Mouse (Mus musculus): Measurements from ENCODE around the gene Dpp6.

Gene Dpp6

DNA sequence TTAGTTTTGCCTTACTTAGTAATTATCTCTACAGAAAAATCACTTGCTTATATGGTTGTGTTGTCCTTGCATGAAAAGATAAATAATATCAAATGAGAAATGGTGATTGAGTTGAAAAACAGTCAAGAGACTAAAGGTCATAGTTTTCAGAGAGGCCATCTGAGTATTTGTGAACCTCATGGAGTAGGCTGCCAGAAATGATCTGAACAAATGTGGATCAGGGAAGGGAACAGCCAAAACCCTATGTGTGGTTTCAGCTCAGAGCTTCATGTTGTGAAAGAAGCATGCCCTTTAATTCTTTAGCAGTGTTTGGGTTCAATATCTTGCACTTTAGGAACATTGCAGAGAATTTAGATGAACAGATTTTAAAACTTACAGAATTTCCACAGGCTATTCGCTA, 458.9 kb downstream of the Dpp6 start:
- DNase-seq (ENCODE audit: low spot score in 2 of 2): no peak

DNA sequence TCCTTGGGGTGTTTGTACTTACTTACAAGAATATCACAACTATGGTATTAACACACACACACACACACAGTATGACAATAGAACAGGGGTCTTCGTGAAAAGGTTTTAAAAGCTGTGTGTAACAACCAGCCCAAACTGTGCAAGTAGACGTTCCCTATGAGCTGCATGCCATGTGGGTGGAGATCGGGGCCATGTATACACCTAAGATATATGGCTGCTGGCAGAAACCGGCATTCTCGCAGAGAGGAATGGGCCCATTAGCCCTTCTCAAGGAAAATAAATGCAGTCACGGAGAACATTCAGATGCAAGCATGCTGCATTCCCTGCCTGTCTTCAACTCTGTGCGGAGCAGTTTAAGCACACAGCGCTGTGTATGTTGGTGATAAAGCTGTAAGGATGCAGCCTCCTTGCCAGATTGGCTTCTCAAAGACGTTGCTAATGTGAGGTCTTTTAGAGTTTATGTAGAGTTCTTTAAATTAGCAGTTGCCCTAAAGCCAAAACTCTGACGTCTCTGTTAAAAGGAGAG, 461.2 kb downstream of the Dpp6 start:
- DNase-seq (ENCODE audit: low spot score in 2 of 2): no peak

DNA sequence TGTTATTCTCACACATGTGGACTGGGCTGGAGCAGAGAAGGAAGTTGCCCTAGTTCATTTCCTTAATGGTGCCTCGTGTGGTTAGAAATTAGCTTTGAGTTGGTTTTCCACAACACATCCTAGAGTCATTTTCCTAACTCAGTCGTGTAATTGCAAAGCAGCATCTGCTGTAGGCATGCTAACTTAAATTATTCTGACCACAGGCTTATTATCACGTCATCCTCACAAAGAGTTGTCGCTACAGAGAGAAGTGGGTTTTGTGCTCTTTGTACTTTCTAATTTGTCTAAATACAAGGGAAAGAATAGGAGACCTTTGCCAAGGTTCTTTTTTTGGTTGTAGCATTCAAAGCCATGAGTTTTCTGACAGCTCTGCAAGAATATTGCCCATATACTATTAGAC, 469.9 kb downstream of the Dpp6 start:
- DNase-seq (ENCODE audit: low spot score in 2 of 2): no peak

DNA sequence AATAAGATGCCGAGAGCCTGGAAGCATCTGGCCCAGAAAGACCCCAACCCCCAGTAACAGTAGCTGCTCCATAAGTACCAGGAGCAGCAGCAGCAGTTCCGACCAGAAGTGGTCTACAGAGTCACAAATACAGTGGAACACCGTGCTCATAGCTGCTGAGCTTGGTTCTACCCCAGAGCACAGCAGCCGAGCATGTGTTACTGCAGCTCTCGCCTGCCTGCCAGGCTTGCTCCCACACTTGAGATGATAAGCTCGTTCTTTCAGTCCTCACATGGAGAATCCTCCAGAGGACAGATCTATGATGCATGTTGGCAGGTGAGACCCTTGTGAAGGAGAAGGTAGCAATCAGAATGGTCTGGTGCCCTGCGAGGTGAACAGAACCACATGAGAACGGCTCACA, 474.4 kb downstream of the Dpp6 start:
- DNase-seq (ENCODE audit: low spot score in 2 of 2): no peak

DNA sequence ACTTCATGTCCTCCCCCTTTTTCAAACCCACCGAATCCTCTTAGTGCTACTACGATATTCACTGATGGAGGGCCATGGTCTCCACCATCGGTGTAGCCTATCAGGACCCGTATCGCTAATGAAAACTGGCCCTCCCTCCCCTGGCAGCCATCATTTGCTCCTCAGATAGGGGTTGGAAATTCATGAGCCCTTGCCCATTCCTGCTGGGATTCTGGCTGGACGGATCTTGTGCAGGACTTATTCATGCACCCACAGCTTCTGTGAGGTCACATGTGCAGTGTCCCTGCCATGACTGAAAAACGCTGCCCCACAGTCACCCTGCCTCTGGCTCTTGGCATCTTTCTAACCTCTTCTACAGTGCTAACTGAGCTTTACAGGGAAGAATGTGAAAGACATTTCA, 475.2 kb downstream of the Dpp6 start:
- no peak for DNase-seq (ENCODE audit: low spot score in 2 of 2)

DNA sequence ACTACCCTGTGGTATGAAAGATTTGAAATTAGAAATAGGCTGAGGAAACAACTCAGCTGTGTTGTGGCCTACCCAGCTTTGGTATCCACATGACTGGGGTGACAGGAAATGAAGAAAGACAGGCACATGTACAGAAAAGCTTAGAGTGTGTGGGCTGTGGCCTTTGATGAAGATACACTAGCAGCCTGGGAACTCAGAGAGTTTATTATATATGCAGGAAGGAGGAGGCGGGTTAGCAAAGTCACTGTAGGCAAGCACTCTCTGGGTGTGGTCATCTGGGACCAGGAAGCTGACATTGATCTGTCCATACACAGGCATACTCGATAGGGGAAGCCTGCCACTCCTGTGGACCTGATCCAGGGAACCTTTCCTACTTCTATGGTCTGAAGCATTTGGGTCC, 487.1 kb downstream of the Dpp6 start:
- no peak for DNase-seq (ENCODE audit: low spot score in 2 of 2)

DNA sequence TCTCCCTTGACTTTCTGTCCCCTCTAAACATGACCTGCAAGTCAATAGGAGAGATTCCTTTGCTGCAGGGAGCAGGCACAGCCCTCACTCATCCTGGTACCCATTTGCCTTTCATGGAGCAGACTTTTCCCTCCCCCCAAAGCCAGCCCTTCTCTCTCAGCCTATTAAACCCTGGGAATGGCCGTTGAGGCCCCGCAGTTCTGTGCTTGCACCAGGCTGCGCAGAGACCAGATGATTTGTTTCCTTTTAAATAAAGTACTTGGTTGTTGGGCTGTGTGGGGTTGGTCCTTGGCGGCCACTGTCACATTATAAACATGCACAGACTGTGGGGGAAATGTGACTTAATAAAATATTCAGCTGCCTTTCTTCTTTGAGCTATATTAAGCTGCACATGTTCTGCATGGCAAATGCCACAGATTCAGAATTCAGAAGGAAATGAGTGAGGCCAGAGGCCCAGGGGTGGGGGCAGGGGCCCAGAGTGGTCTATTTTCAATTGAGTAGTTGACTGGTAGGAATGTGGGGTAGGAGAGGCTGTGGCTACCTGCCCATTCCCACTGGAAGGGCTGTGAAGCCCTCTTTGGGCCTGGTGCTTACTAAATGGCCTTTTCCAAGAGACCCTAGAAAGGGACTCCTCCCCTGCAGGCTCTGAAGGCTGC, 489.6 kb downstream of the Dpp6 start:
- DNase-seq (ENCODE audit: low spot score in 2 of 2): no peak

DNA sequence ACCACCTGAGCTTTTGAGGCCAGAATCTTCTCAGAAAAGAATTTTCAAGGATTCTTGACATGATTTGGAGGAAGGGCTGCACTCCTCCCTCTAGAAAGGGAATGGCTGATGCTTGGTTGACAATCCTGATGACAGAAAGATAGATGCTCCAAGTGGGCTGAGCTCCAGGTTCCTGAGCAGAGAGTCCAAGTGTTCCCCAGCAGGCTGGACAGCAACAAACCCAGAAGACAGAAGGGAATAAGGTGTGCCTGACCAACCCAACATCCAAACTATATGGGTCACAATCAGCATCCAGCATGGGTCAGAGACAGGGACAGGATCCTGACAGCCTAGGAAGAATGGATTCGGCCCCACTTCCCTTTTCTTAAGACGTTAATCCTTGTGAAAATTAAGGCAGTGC, 493.2 kb downstream of the Dpp6 start:
- no peak for DNase-seq (ENCODE audit: low spot score in 2 of 2)

DNA sequence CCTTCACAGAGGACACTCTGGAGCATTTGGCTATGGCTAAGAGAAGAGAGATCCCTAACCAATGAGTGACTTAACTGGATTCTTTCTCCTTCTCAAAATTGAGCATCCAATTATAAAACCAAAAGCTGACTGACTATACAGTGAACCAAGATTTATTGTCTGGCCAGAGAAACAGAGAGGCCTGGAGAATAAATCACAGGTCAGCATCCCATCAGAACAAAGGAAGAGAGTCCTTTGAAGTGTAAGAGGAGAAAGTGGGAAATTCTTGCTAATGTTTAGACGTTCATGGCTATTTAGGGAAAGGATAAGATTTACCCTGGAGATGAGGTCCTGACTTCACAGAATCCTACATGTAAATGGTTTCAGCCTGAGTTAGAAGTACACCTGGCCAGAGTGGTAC, 499.7 kb downstream of the Dpp6 start:
- no peak for DNase-seq (ENCODE audit: low spot score in 2 of 2)

DNA sequence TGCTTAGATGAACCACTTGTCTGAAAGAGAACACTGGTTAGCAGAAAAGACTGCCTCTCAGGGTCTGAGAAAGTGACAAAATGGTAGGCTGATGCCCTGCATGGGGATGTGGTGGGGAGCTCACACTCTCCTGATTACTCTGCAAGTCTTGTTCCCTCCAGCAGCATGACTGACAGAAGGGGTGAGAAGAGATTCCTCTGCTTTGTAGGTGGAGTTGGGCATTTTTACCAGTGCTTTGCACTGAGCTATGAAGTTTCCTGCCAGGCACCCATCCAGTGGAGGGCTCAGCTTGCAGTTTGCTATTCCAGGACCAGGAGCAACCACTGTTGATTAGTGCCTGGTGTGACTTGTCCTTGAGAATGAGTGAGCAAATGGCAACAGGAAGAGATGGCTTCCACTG, 500.3 kb downstream of the Dpp6 start:
- DNase-seq (ENCODE audit: low spot score in 2 of 2): no peak

DNA sequence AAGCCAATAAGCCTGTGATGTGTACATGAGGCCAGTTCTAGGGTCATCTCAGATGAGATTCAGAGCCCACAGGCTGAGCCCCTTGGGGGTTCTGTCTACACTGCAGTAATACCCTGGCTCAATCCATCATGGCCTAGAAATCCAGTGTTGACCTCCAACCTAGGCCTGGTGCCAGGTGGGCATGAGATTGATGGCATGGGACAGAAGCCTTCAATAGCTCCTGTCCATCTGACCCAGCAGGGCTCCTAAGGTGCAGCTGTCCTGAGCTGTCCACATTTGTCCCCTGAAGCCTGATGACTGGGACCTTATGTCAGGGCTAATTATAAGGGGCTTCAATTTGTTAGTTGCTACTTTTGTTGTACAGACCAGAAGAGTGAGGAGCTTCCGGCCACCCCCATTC, 500.8 kb downstream of the Dpp6 start:
- no peak for DNase-seq (ENCODE audit: low spot score in 2 of 2)

DNA sequence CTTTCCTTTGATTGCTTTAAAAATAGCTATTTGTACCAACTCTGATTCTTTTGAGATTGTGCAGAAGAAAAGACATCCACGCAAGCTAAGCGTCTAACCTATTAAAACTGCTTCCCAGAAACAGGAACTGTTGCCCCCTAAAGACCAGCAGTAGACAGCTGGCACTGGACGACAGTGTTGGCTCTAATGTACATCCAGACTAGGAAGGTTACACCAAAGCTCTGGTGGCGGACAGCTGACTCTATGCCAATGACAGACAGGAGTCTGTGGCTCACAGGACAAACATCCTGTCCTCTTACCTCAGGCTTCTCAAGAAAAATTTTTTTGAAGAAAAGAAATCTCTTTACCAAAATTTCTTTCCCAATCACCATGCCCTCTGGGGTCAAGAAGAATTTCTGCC, 502.7 kb downstream of the Dpp6 start:
- no peak for DNase-seq (ENCODE audit: low spot score in 2 of 2)

DNA sequence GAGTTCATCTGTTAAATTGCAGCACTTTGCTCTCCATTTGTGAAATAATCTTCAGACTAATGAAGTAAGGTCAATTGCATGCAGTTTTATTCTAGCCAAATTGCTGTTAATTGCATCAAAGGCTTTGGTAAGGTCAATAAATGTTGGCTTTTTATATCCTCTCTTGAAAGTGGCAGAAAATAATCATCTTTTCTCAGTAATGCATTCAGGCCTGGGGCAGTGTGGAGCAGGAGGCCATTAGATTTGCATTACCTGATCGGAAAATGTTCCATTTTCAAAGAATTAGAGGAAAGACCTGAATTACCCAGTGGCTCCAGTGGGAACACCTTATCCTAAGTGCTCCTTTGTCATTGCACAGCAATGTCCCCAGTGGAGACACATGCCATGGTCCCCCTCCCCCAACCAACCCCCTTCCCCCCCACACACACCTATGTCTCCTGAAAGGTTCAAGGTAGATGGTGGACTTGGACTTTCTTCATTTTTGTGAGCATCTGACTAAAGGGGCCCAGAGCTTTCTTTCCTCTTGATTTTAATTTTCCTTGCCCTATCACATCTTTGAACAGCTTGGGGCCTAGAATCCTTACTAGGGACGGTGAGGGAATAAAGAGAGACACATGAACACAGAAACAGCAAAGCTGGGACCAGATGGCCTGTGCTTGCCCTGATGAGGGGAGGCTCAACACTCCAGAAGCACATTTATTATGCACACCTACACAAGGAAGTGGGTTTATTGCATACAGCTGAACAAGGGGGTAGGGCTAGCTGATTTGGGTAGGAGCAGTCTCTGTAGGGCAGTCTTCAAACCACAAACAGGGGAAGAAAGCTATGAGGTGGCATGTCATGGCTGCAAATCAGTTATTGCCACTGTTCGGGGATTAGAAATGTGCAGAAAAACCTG, 506.1 kb downstream of the Dpp6 start:
- no peak for DNase-seq (ENCODE audit: low spot score in 2 of 2)

DNA sequence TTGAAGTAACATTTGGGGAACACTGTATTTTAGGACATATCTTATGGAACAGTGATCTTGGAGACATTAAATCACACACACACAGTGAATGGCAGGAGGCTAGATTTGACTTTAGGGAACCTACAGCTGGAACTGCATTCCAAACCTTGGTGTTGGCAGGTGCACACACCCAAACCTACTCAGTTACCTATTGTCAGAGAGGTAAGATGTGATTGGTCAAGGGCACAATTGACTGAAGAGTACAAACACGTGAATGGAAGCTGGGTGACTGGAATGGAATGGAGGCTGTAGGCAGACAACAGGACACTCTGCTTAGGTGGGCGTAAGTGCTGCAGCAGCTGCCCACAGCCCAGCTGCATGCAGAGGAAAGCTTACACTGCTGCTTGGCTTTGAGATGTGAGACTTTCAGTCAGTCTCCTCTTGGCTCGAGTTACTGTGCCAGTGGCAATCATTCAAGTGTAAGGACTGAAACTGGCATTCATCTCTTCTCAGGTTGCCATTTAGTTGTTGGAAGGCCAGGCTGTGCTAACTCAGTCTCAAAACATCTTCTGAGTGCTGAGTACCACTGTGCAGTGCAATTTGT, 507.4 kb downstream of the Dpp6 start:
- DNase-seq (ENCODE audit: low spot score in 2 of 2): no peak

DNA sequence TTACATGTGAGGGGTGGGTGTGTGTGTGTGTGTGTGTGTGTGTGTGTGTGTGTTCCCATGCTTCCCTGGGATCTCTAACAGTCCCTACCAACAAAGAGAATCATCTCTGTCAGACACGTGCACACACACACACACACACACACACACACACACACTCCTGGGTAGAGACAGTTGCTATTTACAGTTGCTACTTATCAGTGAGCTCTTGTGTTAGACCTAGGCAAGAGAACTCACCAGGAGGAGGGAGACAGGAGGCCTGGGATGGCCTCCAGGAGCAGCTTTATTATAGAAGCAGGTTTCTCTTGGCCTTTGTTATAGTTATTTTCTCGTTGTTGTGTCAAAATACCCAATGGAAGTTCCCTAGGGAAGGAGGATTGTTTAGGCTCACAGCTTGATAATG, 519.7 kb downstream of the Dpp6 start:
- DNase-seq (ENCODE audit: low spot score in 2 of 2): no peak

DNA sequence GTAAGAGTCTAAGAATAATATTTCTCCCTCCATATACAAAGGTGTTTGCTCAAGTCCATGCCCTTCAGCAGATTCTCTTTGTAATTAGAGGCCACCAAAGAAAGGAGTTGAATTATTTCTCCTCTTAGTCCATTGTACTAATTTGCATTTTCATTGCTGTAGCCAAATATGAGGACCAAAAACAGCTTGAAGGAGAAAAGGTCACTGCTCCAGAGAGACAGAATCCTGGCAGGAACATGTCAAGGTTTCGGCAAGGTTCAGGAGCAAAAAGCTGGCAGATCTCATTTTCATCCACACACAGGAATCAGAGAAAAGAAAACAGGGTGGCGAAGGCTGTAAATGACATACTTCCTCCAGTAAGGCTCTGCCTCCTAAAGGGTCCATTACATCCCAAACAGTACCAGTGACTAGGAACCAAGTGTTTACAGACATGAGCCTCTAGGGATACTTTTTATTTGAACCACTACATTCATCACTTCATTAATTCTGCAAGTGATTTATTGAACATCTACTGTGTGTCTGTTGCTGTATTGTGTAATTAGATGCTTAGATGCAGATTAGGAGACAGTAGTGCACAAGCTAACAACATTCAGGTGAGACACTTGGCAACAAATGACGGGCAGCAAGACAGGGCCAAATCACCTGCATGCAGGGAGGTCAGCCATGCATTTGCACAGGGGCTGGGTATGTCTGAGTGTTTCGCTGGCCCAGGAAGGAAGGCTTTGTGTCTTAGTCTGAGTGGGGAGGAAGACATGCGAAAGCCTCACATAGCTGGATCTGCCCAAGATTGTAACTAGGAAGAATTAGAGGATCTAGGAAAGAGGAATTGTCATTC, 522.4 kb downstream of the Dpp6 start:
- no peak for DNase-seq (ENCODE audit: low spot score in 2 of 2)

DNA sequence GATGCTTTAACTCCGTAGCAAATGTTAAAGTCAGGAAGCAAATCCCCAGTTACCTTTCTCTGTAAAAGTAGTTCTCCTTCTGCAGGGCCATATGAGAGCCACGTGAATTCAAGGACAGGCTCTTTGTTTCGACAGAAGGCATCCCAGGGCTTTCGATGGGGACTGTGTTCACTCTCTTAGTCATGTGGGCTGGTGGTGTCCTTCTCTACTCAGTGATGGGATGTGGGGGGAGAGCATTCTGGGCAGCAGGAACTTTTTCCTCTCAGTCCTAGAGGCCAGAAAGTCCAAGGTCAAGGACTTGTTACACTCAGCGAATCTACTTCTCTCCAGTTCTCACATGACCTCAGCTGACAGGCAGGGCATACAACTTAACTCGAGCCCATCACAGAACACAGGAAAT, 525.3 kb downstream of the Dpp6 start:
- DNase-seq (ENCODE audit: low spot score in 2 of 2): no peak

DNA sequence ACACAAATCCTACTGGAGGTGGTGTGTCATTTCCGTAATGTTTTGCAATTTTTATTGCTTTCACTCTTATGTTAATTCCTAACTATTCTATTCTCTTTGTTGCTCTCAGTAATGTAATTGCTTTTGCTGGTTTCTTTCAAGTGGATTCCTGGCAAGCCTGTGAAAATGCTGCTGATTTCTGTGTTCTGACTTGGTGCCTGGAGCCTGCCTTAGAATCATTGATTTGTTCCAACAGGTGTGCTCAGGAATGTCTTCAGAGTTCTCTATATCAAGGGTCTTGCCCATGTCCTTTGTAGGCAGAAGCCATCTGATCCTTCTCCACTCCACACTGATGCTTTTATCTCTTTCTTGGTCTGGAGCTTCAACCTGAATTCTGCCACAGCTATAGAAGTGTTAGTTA, 526.6 kb downstream of the Dpp6 start:
- no peak for DNase-seq (ENCODE audit: low spot score in 2 of 2)

DNA sequence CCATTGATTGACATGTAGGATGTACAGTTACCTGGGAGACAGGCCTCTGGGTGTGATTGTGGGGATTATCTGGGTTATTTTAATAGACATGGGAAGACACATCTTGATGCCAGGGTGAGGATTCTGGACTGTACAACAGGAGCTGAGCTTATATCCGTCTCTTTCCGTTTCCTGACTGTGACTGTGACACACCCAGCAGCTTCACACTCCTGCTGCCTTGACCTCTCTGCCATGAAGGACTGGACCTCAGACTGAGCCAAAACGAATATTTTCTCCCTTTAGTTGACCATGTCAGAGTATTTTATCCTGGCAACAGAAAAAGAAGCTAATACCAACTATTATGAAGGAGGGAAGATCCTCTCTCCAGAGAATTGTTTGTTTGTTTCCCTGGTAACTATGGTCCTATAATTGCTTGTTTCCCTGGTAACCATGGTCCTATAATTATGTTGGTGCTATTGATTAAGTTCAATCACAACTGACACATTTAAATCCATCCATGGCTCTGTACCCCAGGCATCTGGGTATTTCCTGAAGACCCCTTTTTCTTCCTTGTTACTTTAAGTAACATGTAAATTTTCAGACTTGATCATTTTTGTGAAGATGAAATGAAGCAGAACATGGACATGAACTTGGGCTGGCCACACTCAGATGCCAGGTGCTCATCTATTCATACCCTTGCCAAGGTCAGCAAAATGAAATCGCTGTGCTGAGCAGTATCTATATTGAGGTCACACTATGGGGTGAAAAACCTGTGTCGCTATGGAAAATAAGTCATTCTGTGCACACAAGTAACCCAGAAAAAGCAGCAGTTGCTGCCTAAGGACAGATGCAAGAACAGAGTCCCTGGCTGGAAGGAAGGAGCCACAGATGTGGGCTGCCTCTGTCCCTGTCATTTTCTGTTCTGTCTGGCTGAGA, 531.4 kb downstream of the Dpp6 start:
- DNase-seq (ENCODE audit: low spot score in 2 of 2): no peak

DNA sequence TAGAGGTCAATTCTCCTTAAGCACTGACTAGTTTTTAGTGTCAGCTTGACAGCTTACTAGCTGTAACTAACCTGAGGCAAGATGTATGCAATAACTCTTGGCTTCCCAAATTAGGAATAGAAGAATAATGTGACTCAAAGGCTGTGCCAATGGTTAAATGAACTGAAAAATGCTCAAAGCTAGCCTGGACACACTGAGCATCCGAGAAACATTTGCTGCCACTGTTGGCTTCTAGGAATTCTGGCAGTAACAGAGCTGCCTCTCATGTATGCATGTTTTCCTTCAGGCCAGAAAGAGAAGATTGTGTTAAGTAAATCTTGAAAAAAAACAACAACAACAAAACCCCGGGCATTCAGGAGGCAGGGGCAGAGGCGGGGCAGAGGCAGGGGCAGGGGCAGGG, 540.6 kb downstream of the Dpp6 start:
- DNase-seq (ENCODE audit: low spot score in 2 of 2): no peak

DNA sequence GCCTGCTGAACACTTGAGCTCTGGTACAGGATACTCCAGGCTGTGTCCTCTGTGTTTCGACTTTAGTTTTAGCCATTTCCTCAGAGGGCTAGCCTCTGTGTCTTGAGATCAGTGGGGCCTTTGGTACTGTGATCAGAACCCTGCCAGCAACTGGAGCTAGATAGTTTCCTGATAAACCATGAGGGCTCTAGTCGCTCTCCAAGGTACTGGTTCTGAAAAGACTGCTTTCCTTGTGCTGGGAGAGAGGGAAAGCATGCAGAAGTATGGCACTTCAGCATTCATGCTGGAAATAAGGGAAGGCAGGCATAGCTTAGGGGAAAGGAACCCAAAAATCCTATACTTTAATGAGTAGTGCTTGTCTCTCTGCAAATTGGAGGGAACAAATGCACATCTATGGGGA, 548.9 kb downstream of the Dpp6 start:
- no peak for DNase-seq (ENCODE audit: low spot score in 2 of 2)

Measured in urinary bladder, postnatal 4 days (tissue).